Mouse (Mus musculus): ENCODE results near the gene Car6. TPM values are rescaled to one million over a fixed set of nuclear protein-coding genes. Genes with fewer than 3 reads are reported as not detected.

The Car6 gene
- polyA plus RNA-seq, 1 experiment, result 0.11 TPM

GRCm38 (mm10) chr4:150219501-150220292 is 18.6 kb upstream of the Car6 start:
- TF ChIP-seq CTCF (IDR thresholded peaks at IDR 0.05; ENCODE audit: insufficient read depth, low read length), result peak; percentile 66
- no peak for TF ChIP-seq POLR2A (IDR thresholded peaks at IDR 0.05; ENCODE audit: borderline replicate concordance, extremely low read depth, low read depth, low read length)
- H3K4me1 ChIP-seq (ENCODE audit: control insufficient read depth, insufficient read depth, low read length), result peaks cover 3% of the 10 kb centered on the region; the same call in 1 of the 2 replicates
- 73% methylated on average over 9 of the region's 9 CpGs for WGBS
- H3K4me3 ChIP-seq (replicated peaks; ENCODE audit: extremely low read depth, low read depth, low read length), result no peak overlapping the region
- DNase-seq, result peak; percentile 41

GRCm38 (mm10) chr4:150217935-150218334 is 16.8 kb upstream of the Car6 start:
- DNase-seq, result no peak
- WGBS, result 93% methylated on average over 1 of the region's 1 CpGs
- no peak overlapping the region for H3K4me3 ChIP-seq (replicated peaks; ENCODE audit: extremely low read depth, low read depth, low read length)
- peaks cover 3% of the 10 kb centered on the region; the same call in 1 of the 2 replicates for H3K4me1 ChIP-seq (ENCODE audit: control insufficient read depth, insufficient read depth, low read length)
- TF ChIP-seq POLR2A (IDR thresholded peaks at IDR 0.05; ENCODE audit: borderline replicate concordance, extremely low read depth, low read depth, low read length) (no peak), CTCF (IDR thresholded peaks at IDR 0.05; ENCODE audit: insufficient read depth, low read length) (no peak)

GRCm38 (mm10) chr4:150217042-150217554 is 16.0 kb upstream of the Car6 start:
- no peak for DNase-seq
- 58% methylated on average over 5 of the region's 5 CpGs for WGBS
- TF ChIP-seq CTCF (IDR thresholded peaks at IDR 0.05; ENCODE audit: insufficient read depth, low read length) (no peak), POLR2A (IDR thresholded peaks at IDR 0.05; ENCODE audit: borderline replicate concordance, extremely low read depth, low read depth, low read length) (no peak)
- no peak overlapping the region for H3K4me3 ChIP-seq (replicated peaks; ENCODE audit: extremely low read depth, low read depth, low read length)
- H3K4me1 ChIP-seq (ENCODE audit: control insufficient read depth, insufficient read depth, low read length), result peaks cover 3% of the 10 kb centered on the region; the same call in 1 of the 2 replicates

- peaks cover 3% of the 10 kb centered on the region; the same call in 1 of the 2 replicates for H3K4me1 ChIP-seq (ENCODE audit: control insufficient read depth, insufficient read depth, low read length)
- no peak for DNase-seq
- 78% methylated on average over 6 of the region's 6 CpGs for WGBS
- TF ChIP-seq CTCF (IDR thresholded peaks at IDR 0.05; ENCODE audit: insufficient read depth, low read length) (no peak), POLR2A (IDR thresholded peaks at IDR 0.05; ENCODE audit: borderline replicate concordance, extremely low read depth, low read depth, low read length) (no peak)
- H3K4me3 ChIP-seq (replicated peaks; ENCODE audit: extremely low read depth, low read depth, low read length), result no peak overlapping the region
Measured at GRCm38 (mm10) chr4:150216423-150216822, 15.3 kb upstream of the Car6 start.

GRCm38 (mm10) chr4:150213910-150214309 is 12.8 kb upstream of the Car6 start:
- Histone ChIP-seq H3K4me1 (ENCODE audit: control insufficient read depth, insufficient read depth, low read length) (no peaks in the 10 kb centered on the region), H3K4me3 (replicated peaks; ENCODE audit: extremely low read depth, low read depth, low read length) (no peak overlapping the region)
- peak; percentile 41 for TF ChIP-seq CTCF (IDR thresholded peaks at IDR 0.05; ENCODE audit: insufficient read depth, low read length)
- TF ChIP-seq POLR2A (IDR thresholded peaks at IDR 0.05; ENCODE audit: borderline replicate concordance, extremely low read depth, low read depth, low read length), result no peak
- 40% methylated on average over 5 of the region's 5 CpGs for WGBS
- DNase-seq, result no peak

- Histone ChIP-seq H3K4me3 (replicated peaks; ENCODE audit: extremely low read depth, low read depth, low read length) (no peak overlapping the region), H3K4me1 (ENCODE audit: control insufficient read depth, insufficient read depth, low read length) (no peaks in the 10 kb centered on the region)
- 3% methylated on average over 15 of the region's 15 CpGs for WGBS
- TF ChIP-seq CTCF (IDR thresholded peaks at IDR 0.05; ENCODE audit: insufficient read depth, low read length) (no peak), POLR2A (IDR thresholded peaks at IDR 0.05; ENCODE audit: borderline replicate concordance, extremely low read depth, low read depth, low read length) (no peak)
- peak; percentile 26 for DNase-seq
Measured at GRCm38 (mm10) chr4:150212553-150212971, 11.4 kb upstream of the Car6 start.

GRCm38 (mm10) chr4:150211930-150212552 is 10.9 kb upstream of the Car6 start:
- no peak for DNase-seq
- Histone ChIP-seq H3K4me1 (ENCODE audit: control insufficient read depth, insufficient read depth, low read length) (no peaks in the 10 kb centered on the region), H3K4me3 (replicated peaks; ENCODE audit: extremely low read depth, low read depth, low read length) (no peak overlapping the region)
- TF ChIP-seq POLR2A (IDR thresholded peaks at IDR 0.05; ENCODE audit: borderline replicate concordance, extremely low read depth, low read depth, low read length), result no peak
- TF ChIP-seq CTCF (IDR thresholded peaks at IDR 0.05; ENCODE audit: insufficient read depth, low read length), result no peak
- WGBS, result 49% methylated on average over 10 of the region's 10 CpGs

GRCm38 (mm10) chr4:150210306-150210705 is 9.2 kb upstream of the Car6 start:
- 85% methylated on average over 8 of the region's 8 CpGs for WGBS
- Histone ChIP-seq H3K4me3 (replicated peaks; ENCODE audit: extremely low read depth, low read depth, low read length) (no peak overlapping the region), H3K4me1 (ENCODE audit: control insufficient read depth, insufficient read depth, low read length) (no peaks in the 10 kb centered on the region)
- DNase-seq, result no peak
- no peak for TF ChIP-seq POLR2A (IDR thresholded peaks at IDR 0.05; ENCODE audit: borderline replicate concordance, extremely low read depth, low read depth, low read length)
- TF ChIP-seq CTCF (IDR thresholded peaks at IDR 0.05; ENCODE audit: insufficient read depth, low read length), result no peak

GRCm38 (mm10) chr4:150209751-150210150 is 8.6 kb upstream of the Car6 start:
- Histone ChIP-seq H3K4me3 (replicated peaks; ENCODE audit: extremely low read depth, low read depth, low read length) (no peak overlapping the region), H3K4me1 (ENCODE audit: control insufficient read depth, insufficient read depth, low read length) (no peaks in the 10 kb centered on the region)
- WGBS, result 95% methylated on average over 5 of the region's 5 CpGs
- DNase-seq, result no peak
- TF ChIP-seq CTCF (IDR thresholded peaks at IDR 0.05; ENCODE audit: insufficient read depth, low read length) (no peak), POLR2A (IDR thresholded peaks at IDR 0.05; ENCODE audit: borderline replicate concordance, extremely low read depth, low read depth, low read length) (no peak)

Data from lung, adult 2 months (tissue).